Mouse (Mus musculus) hindbrain, postnatal 0 days (tissue): ENCODE data around the gene Zfp68. TPM values are rescaled to one million over a fixed set of nuclear protein-coding genes. Genes with fewer than 3 reads are reported as not detected.
"Not testable (repeated sequence)": the region's sequence is repeated elsewhere in the genome, so short reads cannot be mapped to it uniquely, and the experiment has no call there.

Experiments used
- ATAC-seq: fragments of 200-750 bp; cut with Nextera tagmentation; 2 replicates; pipeline ENCODE4 v1.8.0; 2017; ENCODE audit warnings: mild to moderate bottlenecking, moderate TSS enrichment, moderate library complexity
- DNase-seq: peaks from one replicate; pipeline ENCODE4 v3.0.0-alpha.2; 2015; ENCODE audit warnings: low spot score
- H3K27ac ChIP-seq: fragments of 300-500 bp; sonication (generic); 2 replicates; pipeline ENCODE4 v1.5.1; 2014; ENCODE audit warnings: mild to moderate bottlenecking
- H3K27me3 ChIP-seq: fragments of 300-500 bp; sonication (generic); 2 replicates; pipeline ENCODE4 v1.6.1; 2014; ENCODE audit warnings: low read length, mixed read lengths; ENCODE audit not compliant: insufficient read depth
- H3K36me3 ChIP-seq: fragments of 300-500 bp; sonication (generic); 2 replicates; pipeline ENCODE4 v1.6.1; 2014; ENCODE audit warnings: low read length, mixed read lengths; ENCODE audit not compliant: insufficient read depth
- H3K4me1 ChIP-seq: fragments of 300-500 bp; sonication (generic); 2 replicates; pipeline ENCODE4 v1.6.1; 2014; ENCODE audit warnings: antibody characterized with exemption, low read length, mixed read lengths; ENCODE audit not compliant: insufficient read depth
- H3K4me2 ChIP-seq: fragments of 300-500 bp; sonication (generic); 2 replicates; pipeline ENCODE4 v1.6.1; 2014; ENCODE audit warnings: low read depth, mild to moderate bottlenecking, low read length, moderate library complexity, mixed read lengths
- H3K4me3 ChIP-seq: fragments of 300-500 bp; sonication (generic); 2 replicates; pipeline ENCODE4 v1.5.1; 2014; ENCODE audit warnings: low read length
- H3K9ac ChIP-seq: fragments of 300-500 bp; sonication (generic); replicated peaks from 2 replicates; pipeline ENCODE4 v1.6.1; 2014; ENCODE audit warnings: mild to moderate bottlenecking, low read length, moderate library complexity, mixed read lengths
- H3K9me3 ChIP-seq: fragments of 300-500 bp; sonication (generic); 2 replicates; pipeline ENCODE4 v1.6.1; 2016; ENCODE audit warnings: low read length, mixed read lengths
- CTCF ChIP-seq: IDR thresholded peaks from 2 replicates; pipeline ENCODE4 v1.5.1; 2016; ENCODE audit warnings: antibody characterized with exemption, control low read depth, low read depth
- WGBS: fragments of 180-500 bp; shearing (Covaris S2); extraction: QIAGEN DNeasy Blood & Tissue Kit; methylation state at CpG from one replicate; pipeline ENCODE4 v1.1.7; 2014; 5-methylcytosine and 5-hydroxymethylcytosine counted together
- microRNA-seq, 2 experiments: library from miRNA; unstranded; fragments of <30 nt; microRNA quantifications; one replicate each; pipeline ENCODE4; 2016
- polyA plus RNA-seq: library from polyadenylated mRNA; unstranded; fragments of >200 nt; fragmentation: Nextera tagmentation; extraction: Ambion mirVana; gene quantifications from 2 replicates; pipeline ENCODE4 v1.2.1, GENCODE M21; 2015
- total RNA-seq: library from RNA; depleted of rRNA; stranded (reverse); fragments of >200 nt; gene quantifications from 2 replicates; pipeline ENCODE4 v1.2.3, GENCODE M21; 2014; rRNA removed

Zfp68 gene
- total and polyA plus RNA-seq, 2 experiments from 2014 or later, result 36.6 to 43.3 TPM

GRCm38 (mm10) chr5:138618353-138618752 lies 1.2 kb downstream of the Zfp68 start:
- peaks cover 34% of the 10 kb centered on the region for H3K36me3 ChIP-seq
- peaks cover 14% of the 10 kb centered on the region; the same call in 1 of the 2 replicates for H3K9me3 ChIP-seq
- ATAC-seq, result no peak
- H3K9ac ChIP-seq, result no peak overlapping the region
- 0 out of 2 replicates have a peak, but pooled peaks cover 4% of the 10 kb centered on the region for H3K4me1 ChIP-seq
- H3K4me3 ChIP-seq, result peak overlapping the region; percentile 70
- TF ChIP-seq CTCF, result peak; percentile 50
- no peaks in the 10 kb centered on the region for H3K27me3 ChIP-seq
- peak overlapping the region; percentile 57 for H3K4me2 ChIP-seq
- no peak for DNase-seq
- 91% methylated on average over 1 of the region's 1 CpGs for WGBS
- H3K27ac ChIP-seq, result no peak overlapping the region

GRCm38 (mm10) chr5:138587396-138587795 lies 32.2 kb downstream of the Zfp68 start:
- H3K27me3 ChIP-seq, result no peaks in the 10 kb centered on the region
- ATAC-seq (no peak), DNase-seq (no peak)
- no peaks in the 10 kb centered on the region for H3K36me3 ChIP-seq
- TF ChIP-seq CTCF, result no peak
- no peaks in the 10 kb centered on the region for H3K4me1 ChIP-seq
- no peak overlapping the region for H3K27ac ChIP-seq
- no peak overlapping the region for H3K4me3 ChIP-seq
- H3K4me2 ChIP-seq, result no peak overlapping the region
- H3K9me3 ChIP-seq, result 0 out of 2 replicates have a peak, but pooled peaks cover 11% of the 10 kb centered on the region
- H3K9ac ChIP-seq, result no peak overlapping the region
- 93% methylated on average over 6 of the region's 6 CpGs for WGBS

DNA sequence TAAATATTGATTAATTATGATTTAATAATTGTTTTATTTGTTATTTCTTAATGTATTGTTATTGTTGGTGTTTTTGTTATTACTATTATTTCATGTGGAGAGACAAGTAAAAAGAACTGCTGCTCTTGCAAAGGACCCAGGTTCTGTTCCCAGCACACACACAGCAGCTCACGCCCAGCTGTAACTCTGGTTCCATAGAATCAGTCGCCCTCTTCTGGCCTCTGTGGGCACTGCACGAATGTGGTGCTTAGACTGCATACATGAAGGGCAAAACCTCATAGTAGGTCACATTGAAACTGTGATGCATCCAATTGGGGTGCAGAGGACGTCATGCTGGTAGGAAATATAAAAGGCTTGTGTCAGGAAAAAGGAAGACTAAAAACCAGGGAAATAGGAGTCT lies 47.9 kb downstream of the Zfp68 start:
- TF ChIP-seq CTCF, result peak; percentile 16; the same call in 1 of the 2 replicates
- Histone ChIP-seq H3K9me3 (peaks cover 3% of the 10 kb centered on the region; the same call in 1 of the 2 replicates), H3K4me1 (no peaks in the 10 kb centered on the region), H3K36me3 (no peaks in the 10 kb centered on the region), H3K4me3 (no peak overlapping the region), H3K27ac (no peak overlapping the region), H3K4me2 (no peak overlapping the region), H3K9ac (no peak overlapping the region), H3K27me3 (no peaks in the 10 kb centered on the region)
- no peak for ATAC-seq
- WGBS, result 55% methylated on average over 4 of the region's 4 CpGs
- DNase-seq, result peak; percentile 28

GRCm38 (mm10) chr5:138564612-138565011 lies 54.9 kb downstream of the Zfp68 start, which contains the start of gene 1700123K08Rik:
Gene 1700123K08Rik (minus strand): TSS chr5:138564712.
- H3K9me3 ChIP-seq, H3K4me3 ChIP-seq, ATAC-seq, H3K9ac ChIP-seq, DNase-seq, H3K27me3 ChIP-seq, H3K27ac ChIP-seq, H3K4me1 ChIP-seq, H3K4me2 ChIP-seq, H3K36me3 ChIP-seq: not testable (repeated sequence)
- 76% methylated on average over 2 of the region's 2 CpGs for WGBS

Small RNA genes within 50 kb of the gene (microRNA-seq; reads per million reads assigned to microRNA genes)
- 0 reads per million in 2 experiments for gene Gm24082

Other genes starting within 250 kb of the Zfp68 start
- gene Zfp157, start 178.3 kb downstream of the Zfp68 start, total RNA-seq, result 29.8 and 31.7 TPM in 2 replicates
- gene Zfp157, start 178.3 kb downstream of the Zfp68 start, polyA plus RNA-seq, result 40.3 and 43.7 TPM in 2 replicates
- not detected in 2 replicates for gene 1700123K08Rik, start 55.0 kb downstream of the Zfp68 start, total RNA-seq
- gene 1700123K08Rik, start 55.0 kb downstream of the Zfp68 start, polyA plus RNA-seq, result not detected in 2 replicates
- gene A430033K04Rik, start 3.1 kb upstream of the Zfp68 start, total RNA-seq, result 8.9 and 12.1 TPM in 2 replicates
- gene A430033K04Rik, start 3.1 kb upstream of the Zfp68 start, polyA plus RNA-seq, result 11.6 and 12.1 TPM in 2 replicates
- 96.4 and 99.4 TPM in 2 replicates for gene Fam20c, start 134.8 kb upstream of the Zfp68 start, total RNA-seq
- gene Fam20c, start 134.8 kb upstream of the Zfp68 start, polyA plus RNA-seq, result 52.5 and 53.9 TPM in 2 replicates
- 1.0 TPM in 1 of 2 replicates, not detected in the other for gene Gm5294, start 200.3 kb upstream of the Zfp68 start, total RNA-seq
- gene Gm5294, start 200.3 kb upstream of the Zfp68 start, polyA plus RNA-seq, result 0.48 and 0.59 TPM in 2 replicates